Mouse (Mus musculus): ENCODE measurements around the gene Nutf2.

Nutf2 gene

DNA sequence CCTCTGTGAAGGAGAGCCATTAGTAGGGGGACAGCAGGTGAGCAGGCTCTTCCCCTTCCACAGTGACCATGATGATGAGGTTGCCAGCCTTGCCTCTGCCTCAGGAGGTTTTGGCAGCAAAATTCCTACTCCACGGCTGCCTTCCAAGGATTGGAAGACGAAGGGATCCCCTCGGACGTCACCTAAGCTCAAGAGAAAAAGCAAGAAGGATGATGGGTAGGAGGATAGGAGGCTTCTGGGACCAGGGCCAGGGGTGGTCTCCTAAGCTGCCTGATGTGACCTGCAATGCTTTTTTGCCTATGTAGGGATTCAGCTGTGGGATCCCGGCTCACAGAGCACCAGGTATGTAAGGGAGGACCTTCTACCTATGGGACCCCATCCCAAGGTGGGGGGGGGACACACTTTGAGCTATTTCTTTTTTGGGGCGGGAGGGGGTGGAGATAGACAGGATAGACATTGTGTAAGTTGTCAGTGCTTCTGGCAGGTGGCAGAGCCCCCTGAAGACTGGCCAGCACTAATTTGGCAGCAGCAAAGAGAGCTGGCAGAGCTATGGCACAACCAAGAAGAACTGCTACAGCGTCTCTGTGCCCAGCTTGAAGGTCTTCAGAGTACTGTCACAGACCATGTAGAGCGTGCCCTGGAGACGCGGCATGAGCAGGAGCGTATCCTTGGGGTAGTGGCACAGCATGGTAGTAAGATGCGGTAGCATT is 29.5 kb downstream of the Nutf2 start:
- H3K36me3 ChIP-seq (ENCODE audit: insufficient read depth, low read length) = peaks cover 83% of the 10 kb centered on the region
- peaks cover 47% of the 10 kb centered on the region for H3K4me1 ChIP-seq (replicated peaks; ENCODE audit: low read depth, low read length)
- no peak for TF ChIP-seq POU5F1 (IDR thresholded peaks at IDR 0.05; ENCODE audit: borderline replicate concordance, low read length)
- no peak for TF ChIP-seq NANOG (IDR thresholded peaks at IDR 0.05; ENCODE audit: borderline replicate concordance, low read length)
- no peak for TF ChIP-seq CTCF (conservative IDR thresholded peaks at IDR 0.05; ENCODE audit: low read length)
- H3K9me3 ChIP-seq (ENCODE audit: low read length) = no peaks in the 10 kb centered on the region
- no peak overlapping the region for H3K4me3 ChIP-seq (replicated peaks; ENCODE audit: low read length)
- H3K27me3 ChIP-seq (ENCODE audit: insufficient read depth, low read length) = no peaks in the 10 kb centered on the region

DNA sequence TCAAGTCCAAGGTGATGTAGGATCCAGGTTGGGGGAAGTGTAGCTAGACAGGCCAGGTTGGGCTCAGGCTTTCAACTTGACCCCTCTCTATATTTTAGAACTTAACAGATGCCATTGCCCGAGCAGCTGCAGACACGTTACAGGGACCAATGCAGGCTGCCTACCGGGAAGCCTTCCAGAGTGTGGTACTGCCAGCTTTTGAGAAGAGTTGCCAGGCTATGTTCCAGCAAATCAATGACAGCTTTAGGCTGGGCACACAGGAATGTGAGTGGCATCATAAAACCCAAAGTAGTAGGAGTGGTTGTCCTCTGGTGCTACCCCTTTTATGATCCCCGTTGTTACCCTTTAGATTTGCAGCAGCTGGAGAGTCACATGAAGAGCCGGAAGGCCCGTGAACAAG is 30.5 kb downstream of the Nutf2 start:
- Histone ChIP-seq H3K4me1 (replicated peaks; ENCODE audit: low read depth, low read length) (peaks cover 54% of the 10 kb centered on the region), H3K36me3 (ENCODE audit: insufficient read depth, low read length) (peaks cover 73% of the 10 kb centered on the region), H3K9me3 (ENCODE audit: low read length) (no peaks in the 10 kb centered on the region), H3K27me3 (ENCODE audit: insufficient read depth, low read length) (no peaks in the 10 kb centered on the region), H3K4me3 (replicated peaks; ENCODE audit: low read length) (no peak overlapping the region)
- TF ChIP-seq CTCF (conservative IDR thresholded peaks at IDR 0.05; ENCODE audit: low read length) (no peak), NANOG (IDR thresholded peaks at IDR 0.05; ENCODE audit: borderline replicate concordance, low read length) (no peak), POU5F1 (IDR thresholded peaks at IDR 0.05; ENCODE audit: borderline replicate concordance, low read length) (no peak)

- peaks cover 57% of the 10 kb centered on the region for H3K36me3 ChIP-seq (ENCODE audit: insufficient read depth, low read length)
- H3K4me1 ChIP-seq (replicated peaks; ENCODE audit: low read depth, low read length) = peaks cover 52% of the 10 kb centered on the region
- H3K4me3 ChIP-seq (replicated peaks; ENCODE audit: low read length) = no peak overlapping the region
- H3K27me3 ChIP-seq (ENCODE audit: insufficient read depth, low read length) = no peaks in the 10 kb centered on the region
- H3K9me3 ChIP-seq (ENCODE audit: low read length) = no peaks in the 10 kb centered on the region
- TF ChIP-seq NANOG (IDR thresholded peaks at IDR 0.05; ENCODE audit: borderline replicate concordance, low read length) (no peak), CTCF (conservative IDR thresholded peaks at IDR 0.05; ENCODE audit: low read length) (peak; percentile 42)
These were observed 32.1 kb downstream of the Nutf2 start for GRCm38 (mm10) chr8:105892432-105892831.

DNA sequence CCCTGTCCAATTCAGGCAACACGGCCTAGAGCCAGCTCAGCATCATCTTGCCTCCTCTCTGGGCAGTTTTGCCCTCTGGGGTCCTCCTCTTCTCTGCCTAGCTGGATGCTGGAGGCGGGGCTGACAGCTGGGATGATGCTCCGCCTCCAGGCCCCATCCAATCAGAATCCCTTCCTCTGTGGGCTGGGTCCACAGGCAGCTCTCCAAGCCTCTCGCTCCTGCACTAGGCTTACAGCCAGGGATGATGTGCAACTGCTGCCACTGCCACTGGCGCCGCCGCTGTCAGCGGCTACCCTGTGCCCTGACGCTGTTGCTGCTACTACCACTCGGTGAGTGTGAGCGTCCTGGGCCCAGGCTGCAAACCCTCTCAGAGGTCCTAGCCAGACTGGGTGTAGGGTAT is 33.0 kb downstream of the Nutf2 start, which contains the start of gene Nrn1l:
Gene Nrn1l (plus strand): TSS at position 229 of the 400 bp plus-strand sequence.
- peak within 1 kb of the TSS; percentile 65 for H3K4me3 ChIP-seq (replicated peaks; ENCODE audit: low read length)
- H3K27me3 ChIP-seq (ENCODE audit: insufficient read depth, low read length) = no peaks in the 10 kb centered on the region
- H3K4me1 ChIP-seq (replicated peaks; ENCODE audit: low read depth, low read length) = peaks cover 43% of the 10 kb centered on the region
- TF ChIP-seq POU5F1 (IDR thresholded peaks at IDR 0.05; ENCODE audit: borderline replicate concordance, low read length) (no peak), NANOG (IDR thresholded peaks at IDR 0.05; ENCODE audit: borderline replicate concordance, low read length) (no peak), CTCF (conservative IDR thresholded peaks at IDR 0.05; ENCODE audit: low read length) (no peak)
- peaks cover 48% of the 10 kb centered on the region for H3K36me3 ChIP-seq (ENCODE audit: insufficient read depth, low read length)
- no peaks in the 10 kb centered on the region for H3K9me3 ChIP-seq (ENCODE audit: low read length)

GRCm38 (mm10) chr8:105897801-105898480 is 37.6 kb downstream of the Nutf2 start:
- Histone ChIP-seq H3K36me3 (ENCODE audit: insufficient read depth, low read length) (peaks cover 3% of the 10 kb centered on the region; the same call in 1 of the 2 replicates), H3K4me1 (replicated peaks; ENCODE audit: low read depth, low read length) (peaks cover 44% of the 10 kb centered on the region), H3K9me3 (ENCODE audit: low read length) (no peaks in the 10 kb centered on the region), H3K27me3 (ENCODE audit: insufficient read depth, low read length) (no peaks in the 10 kb centered on the region), H3K4me3 (replicated peaks; ENCODE audit: low read length) (no peak overlapping the region)
- no peak for TF ChIP-seq POU5F1 (IDR thresholded peaks at IDR 0.05; ENCODE audit: borderline replicate concordance, low read length)
- no peak for TF ChIP-seq NANOG (IDR thresholded peaks at IDR 0.05; ENCODE audit: borderline replicate concordance, low read length)
- no peak for TF ChIP-seq CTCF (conservative IDR thresholded peaks at IDR 0.05; ENCODE audit: low read length)

- no peaks in the 10 kb centered on the region for H3K27me3 ChIP-seq (ENCODE audit: insufficient read depth, low read length)
- H3K4me1 ChIP-seq (replicated peaks; ENCODE audit: low read depth, low read length) = peaks cover 20% of the 10 kb centered on the region
- no peaks in the 10 kb centered on the region for H3K9me3 ChIP-seq (ENCODE audit: low read length)
- TF ChIP-seq CTCF (conservative IDR thresholded peaks at IDR 0.05; ENCODE audit: low read length) (no peak), NANOG (IDR thresholded peaks at IDR 0.05; ENCODE audit: borderline replicate concordance, low read length) (no peak), POU5F1 (IDR thresholded peaks at IDR 0.05; ENCODE audit: borderline replicate concordance, low read length) (no peak)
- 0 out of 2 replicates have a peak, but pooled peaks cover 2% of the 10 kb centered on the region for H3K36me3 ChIP-seq (ENCODE audit: insufficient read depth, low read length)
- H3K4me3 ChIP-seq (replicated peaks; ENCODE audit: low read length) = peak within 1 kb of the TSS; percentile 98
These were observed 40.0 kb downstream of the Nutf2 start, which contains the start of gene Pskh1 for GRCm38 (mm10) chr8:105900180-105900940. Pskh1 (plus strand) TSS chr8:105900441.

- Histone ChIP-seq H3K36me3 (ENCODE audit: insufficient read depth, low read length) (0 out of 2 replicates have a peak, but pooled peaks cover 4% of the 10 kb centered on the region), H3K27me3 (ENCODE audit: insufficient read depth, low read length) (no peaks in the 10 kb centered on the region), H3K4me1 (replicated peaks; ENCODE audit: low read depth, low read length) (peaks cover 18% of the 10 kb centered on the region), H3K4me3 (replicated peaks; ENCODE audit: low read length) (peak overlapping the region; percentile 98), H3K9me3 (ENCODE audit: low read length) (no peaks in the 10 kb centered on the region)
- TF ChIP-seq POU5F1 (IDR thresholded peaks at IDR 0.05; ENCODE audit: borderline replicate concordance, low read length) = no peak
- no peak for TF ChIP-seq CTCF (conservative IDR thresholded peaks at IDR 0.05; ENCODE audit: low read length)
- no peak for TF ChIP-seq NANOG (IDR thresholded peaks at IDR 0.05; ENCODE audit: borderline replicate concordance, low read length)
These were observed 40.7 kb downstream of the Nutf2 start for GRCm38 (mm10) chr8:105900941-105901616.

All from E14TG2a.4 (cell line).